Mouse (Mus musculus): ENCODE measurements at regions not wholly inside any gene's neighbourhood (a gene's known extent, or its start where the extent isn't known, plus 50 kb on each side); places are given as distances from the start of the nearest gene placed in this dataset.

DNA sequence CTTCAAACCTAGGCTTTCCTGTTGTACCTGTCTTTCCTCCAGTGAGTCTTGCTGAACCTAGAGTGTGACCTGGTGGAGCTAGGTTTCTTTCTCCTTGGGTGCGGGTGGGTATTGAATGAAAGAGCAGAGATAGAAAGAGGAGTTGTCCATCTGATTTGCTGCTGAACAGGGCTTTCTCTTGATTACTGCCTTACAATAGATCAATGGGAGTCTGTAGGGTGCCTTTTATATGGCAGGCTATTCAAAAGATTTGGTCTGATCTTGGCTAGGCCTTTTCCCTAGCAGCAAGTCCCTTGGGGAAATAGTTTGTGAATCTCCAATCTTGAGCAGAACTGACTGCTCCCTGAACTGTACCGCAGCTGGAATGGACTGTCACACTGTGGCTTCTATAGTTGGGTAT lies 1253.3 kb upstream of the A1bg start:
- DNase-seq: no peak

DNA sequence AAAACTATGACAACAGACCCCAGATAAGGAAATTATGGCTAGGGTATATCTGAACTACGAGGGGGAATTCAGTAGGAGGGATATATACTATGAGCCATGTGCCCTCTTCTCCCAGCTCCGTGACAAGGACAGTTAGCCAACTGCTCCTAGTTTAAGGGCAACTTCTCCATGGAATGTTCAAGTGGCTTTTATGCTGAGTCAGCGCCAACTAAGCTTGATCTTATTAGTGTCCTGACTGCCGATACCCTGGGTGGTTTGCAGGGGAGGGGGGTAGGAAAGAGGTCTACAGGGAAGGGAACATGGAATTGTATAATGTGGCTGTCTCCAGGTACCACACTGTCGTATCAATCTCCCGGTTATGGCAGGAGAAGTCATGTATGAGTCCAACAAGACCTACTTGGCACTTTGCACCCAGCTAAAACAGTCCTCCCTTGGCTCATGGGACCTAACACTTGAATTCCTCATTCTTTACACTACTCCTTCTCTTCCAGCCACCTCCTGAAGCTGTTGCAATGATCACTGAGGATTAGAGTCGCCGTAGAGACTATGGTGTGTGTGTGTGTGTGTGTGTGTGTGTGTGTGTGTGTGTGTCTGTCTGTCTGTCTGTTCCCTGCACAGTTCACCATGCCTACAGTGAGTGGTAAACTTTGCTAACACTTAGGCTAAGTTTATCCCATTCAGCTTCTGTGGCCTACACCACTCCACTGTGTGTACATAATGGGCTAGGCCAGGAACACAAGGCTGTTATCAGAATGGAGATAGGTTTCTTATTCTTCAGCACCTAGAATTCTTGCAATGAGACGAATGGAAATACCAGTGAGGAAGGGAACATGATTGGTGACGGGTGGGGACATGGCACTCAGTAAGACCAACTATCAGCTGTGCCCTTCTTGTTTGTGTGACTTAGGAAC lies 1251.1 kb upstream of the A1bg start:
- no peak for DNase-seq

DNA sequence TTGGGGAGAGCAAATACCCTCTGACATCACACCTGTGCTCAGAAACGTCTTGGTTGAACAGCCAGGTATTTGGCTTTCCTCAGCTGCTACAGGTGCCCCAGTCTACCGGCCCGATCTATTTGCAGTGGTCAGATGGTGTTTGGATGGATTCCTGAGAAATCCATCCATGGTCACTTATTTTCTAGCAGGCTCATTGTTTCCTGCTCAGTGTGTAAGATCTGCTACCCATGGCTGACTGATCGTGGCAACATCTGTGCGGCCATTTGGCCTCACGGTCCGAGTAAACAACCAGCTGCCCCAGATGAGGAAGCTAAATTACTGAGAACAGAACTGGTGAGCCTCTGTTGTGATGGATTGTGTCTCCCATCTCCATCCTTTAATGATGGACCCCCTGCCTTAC lies 1248.8 kb upstream of the A1bg start:
- DNase-seq: no peak

DNA sequence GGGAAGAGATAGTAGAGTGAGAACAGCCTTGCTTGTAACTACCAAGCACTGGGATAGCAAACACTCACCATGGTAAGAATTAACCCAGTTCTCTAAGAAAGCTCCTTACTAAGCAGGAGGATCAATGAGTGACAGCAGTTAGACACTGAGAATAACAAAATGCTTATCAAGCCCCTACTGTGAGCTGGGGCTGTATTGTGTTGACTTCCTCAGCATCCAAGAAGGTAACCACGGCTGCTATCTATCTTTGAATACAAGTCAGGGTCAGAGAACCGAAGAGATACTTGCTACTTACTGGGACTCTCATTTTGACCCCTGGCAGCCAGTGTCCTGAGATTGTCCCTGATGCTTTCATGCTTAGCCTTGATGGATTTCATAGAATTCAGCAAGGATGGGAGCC lies 1248.4 kb upstream of the A1bg start:
- no peak for DNase-seq

- DNase-seq: no peak
Observed at GRCm38 (mm10) chr15:62170337-62170736, 1247.5 kb upstream of the A1bg start.

DNA sequence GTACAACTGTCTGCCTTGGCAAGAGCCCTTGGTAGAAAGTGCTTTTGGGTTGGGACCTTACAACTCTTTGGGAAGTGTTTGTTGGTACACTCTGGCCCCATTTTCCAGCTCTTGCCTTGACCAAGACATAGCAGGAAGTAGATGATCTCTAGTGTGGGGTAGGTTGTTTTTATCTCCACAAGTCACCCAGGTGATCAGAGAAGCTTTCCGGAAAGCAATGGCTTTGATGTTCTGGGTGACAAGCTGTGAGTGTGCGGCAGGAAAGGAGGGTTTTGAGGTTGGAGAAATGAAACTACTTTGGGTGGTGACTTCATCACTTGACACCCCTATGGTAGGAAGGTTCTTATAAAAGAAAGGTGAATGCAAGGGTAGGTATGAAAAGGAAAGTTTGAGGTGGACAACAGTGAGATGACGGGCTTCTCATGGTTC lies 1246.8 kb upstream of the A1bg start:
- no peak for DNase-seq

DNA sequence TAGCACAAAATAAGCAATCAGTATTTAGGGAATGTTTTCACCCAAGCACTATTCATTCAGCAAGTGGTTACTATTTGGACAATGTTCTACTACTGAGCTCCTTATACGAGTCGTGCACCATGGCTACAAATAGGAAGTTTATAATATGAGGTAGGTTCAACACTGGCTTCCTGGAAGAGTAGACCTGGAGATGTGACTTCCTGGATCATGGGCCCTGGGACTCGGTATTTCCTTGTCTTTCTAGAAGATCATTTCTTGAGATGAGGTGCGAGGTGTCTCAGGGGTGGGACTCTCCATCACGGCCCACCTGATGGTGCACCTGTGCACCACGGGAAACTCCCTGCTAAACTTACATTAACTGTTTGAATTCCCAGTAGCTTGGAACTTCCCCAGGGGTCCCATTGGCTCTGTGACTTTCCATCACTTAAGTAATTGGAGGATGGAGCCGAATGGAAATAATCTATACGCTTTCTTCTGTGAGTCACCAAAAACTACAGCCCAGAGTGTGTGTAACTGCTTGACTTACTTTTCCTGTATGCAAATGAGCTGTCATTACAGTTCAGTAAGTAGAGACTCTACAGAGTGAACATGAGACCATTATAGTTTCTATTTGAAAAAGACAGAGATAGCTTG lies 1246.3 kb upstream of the A1bg start:
- no peak for DNase-seq

- no peak for DNase-seq
Observed at GRCm38 (mm10) chr15:62168522-62168921, 1245.7 kb upstream of the A1bg start.

GRCm38 (mm10) chr15:62166786-62167185 lies 1244.0 kb upstream of the A1bg start:
- DNase-seq: no peak

GRCm38 (mm10) chr15:62165826-62166500 lies 1243.2 kb upstream of the A1bg start:
- DNase-seq: no peak

DNA sequence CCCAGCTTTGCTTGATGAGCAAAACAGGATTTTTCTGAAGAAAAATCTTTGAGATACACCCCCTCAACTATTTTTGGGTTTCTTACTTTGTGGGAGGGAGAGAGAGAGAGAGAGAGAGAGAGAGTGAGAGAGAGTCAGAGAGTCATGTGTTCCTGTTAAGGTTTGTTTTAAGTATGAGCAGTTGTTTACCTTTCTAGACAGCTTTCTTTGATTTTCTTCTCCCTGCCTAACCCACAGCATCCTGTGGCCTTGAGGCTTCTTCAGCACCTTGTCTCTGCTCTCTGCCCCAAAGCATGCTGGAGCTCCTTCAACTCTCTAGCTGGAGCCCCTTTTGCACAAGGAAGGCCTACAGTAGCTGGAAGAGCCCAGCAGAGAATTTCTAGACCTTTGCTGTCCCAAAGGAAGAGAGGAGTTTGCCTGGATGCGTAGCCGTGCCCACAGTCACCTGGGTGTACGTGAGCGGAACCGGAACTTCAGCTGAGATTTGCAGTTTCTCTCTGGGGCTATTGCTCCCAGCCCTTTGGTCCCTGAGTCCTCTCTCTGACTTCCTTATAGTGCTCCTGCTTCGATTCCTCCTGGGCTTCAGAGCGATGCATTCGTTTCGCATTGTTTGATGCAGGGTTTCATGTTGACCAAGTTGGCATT lies 1242.1 kb upstream of the A1bg start:
- DNase-seq: no peak

- DNase-seq: no peak
Observed at GRCm38 (mm10) chr15:62163203-62163602, 1240.4 kb upstream of the A1bg start.

- DNase-seq: no peak
Observed at GRCm38 (mm10) chr15:62162648-62163194, 1239.9 kb upstream of the A1bg start.

- no peak for DNase-seq
Observed at GRCm38 (mm10) chr15:62161975-62162647, 1239.3 kb upstream of the A1bg start.

- no peak for DNase-seq
Observed at GRCm38 (mm10) chr15:62161061-62161460, 1238.2 kb upstream of the A1bg start.

DNA sequence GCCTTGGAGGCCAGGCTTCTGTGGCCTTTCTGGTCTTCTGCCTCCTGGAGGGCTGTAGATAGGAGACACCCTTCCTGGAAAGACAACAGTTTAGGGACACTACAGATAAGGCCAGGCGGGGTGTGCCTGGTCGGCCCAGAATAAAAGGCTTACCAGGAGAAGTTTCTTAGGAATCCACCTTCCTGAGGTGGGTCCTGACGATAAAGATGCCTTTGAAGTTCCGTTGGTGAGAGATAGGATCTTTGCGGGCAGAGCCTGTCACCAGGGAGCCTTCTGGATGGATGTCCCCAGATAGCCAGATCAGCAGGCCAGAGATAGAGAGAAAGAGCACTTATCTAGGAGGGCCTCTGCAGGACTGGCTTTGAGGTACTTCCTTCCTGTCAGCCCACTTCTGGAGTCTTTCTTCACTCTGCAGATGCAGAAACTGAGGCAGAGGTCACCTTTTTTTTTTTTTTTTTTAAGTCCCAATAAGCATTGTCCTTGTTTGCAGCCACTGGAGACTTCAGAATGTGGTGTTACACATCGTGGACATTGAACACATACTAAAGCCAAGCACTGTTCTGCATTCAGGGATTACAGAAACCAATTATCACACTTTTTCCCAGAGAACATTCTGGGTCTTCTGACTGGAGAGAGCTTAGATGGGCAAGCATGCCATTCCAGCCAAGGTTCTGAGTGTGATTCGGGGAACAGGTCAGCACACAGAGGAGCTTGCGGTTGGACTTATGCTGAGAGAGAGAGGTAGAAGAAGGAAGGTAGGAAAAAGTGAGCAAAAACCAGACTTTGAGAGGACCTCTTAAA lies 1236.3 kb upstream of the A1bg start:
- DNase-seq: no peak

GRCm38 (mm10) chr15:62157200-62158033 lies 1234.6 kb upstream of the A1bg start:
- no peak for DNase-seq

GRCm38 (mm10) chr15:62153222-62153621 lies 1230.4 kb upstream of the A1bg start:
- no peak for DNase-seq

DNA sequence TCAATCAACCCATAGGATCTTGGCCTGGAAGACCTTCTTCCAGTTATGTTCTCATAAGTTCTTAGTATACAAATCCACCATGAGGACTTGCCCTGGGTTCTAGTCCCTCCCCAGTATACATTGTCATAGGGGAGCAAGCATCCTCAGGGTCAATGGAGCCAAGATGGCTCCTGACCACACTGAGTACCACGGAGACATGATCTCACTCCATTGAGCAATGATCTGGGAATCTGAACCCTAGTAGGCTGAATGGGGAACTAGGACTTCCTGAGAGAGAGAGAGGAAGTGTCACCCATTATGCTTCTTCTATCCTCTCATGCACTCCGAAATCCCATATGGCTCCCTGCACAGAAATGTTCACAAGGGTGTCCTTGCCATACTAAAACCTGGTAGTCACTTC lies 1229.3 kb upstream of the A1bg start:
- no peak for DNase-seq

GRCm38 (mm10) chr15:62151690-62152089 lies 1228.9 kb upstream of the A1bg start:
- DNase-seq: no peak
